ENCODE assay signal across 8 mouse cellular contexts in genomic region chr10:53750275-53750954, GRCm38 (mm10). TPM values are rescaled to one million over a fixed set of nuclear protein-coding genes. Genes with fewer than 3 reads are reported as not detected.
DNase-seq lines count a peak whose midpoint lies in the region; ATAC-seq and TF ChIP-seq lines count a peak whose summit lies in the region.

No protein-coding gene starts in this region.

- H3K27ac ChIP-seq in layer of hippocampus, adult 2 months: peak overlapping the region; percentile 82
- no peak overlapping the region for H3K27ac ChIP-seq in embryonic facial prominence, embryonic 15.5 days (replicated peaks)
- H3K27ac ChIP-seq in hindbrain, embryonic 16.5 days (ENCODE audit: low read depth, low read length): peak overlapping the region; percentile 86; the same call in 1 of the 2 replicates
- H3K27ac ChIP-seq in liver, embryonic 12.5 days: no peak overlapping the region

- H3K36me3 ChIP-seq in embryonic facial prominence, embryonic 15.5 days: no peaks in the 10 kb centered on the region
- no peaks in the 10 kb centered on the region for H3K36me3 ChIP-seq in hindbrain, embryonic 16.5 days (ENCODE audit: control insufficient read depth, insufficient read depth, low read length)
- no peaks in the 10 kb centered on the region for H3K36me3 ChIP-seq in liver, embryonic 12.5 days

- H3K4me2 ChIP-seq in embryonic facial prominence, embryonic 15.5 days (replicated peaks): peak overlapping the region; percentile 87
- H3K4me2 ChIP-seq in hindbrain, embryonic 16.5 days (ENCODE audit: low read length): peak overlapping the region; percentile 71
- H3K4me2 ChIP-seq in liver, embryonic 12.5 days: peak overlapping the region; percentile 79

- H3K27me3 ChIP-seq in embryonic facial prominence, embryonic 15.5 days: no peaks in the 10 kb centered on the region
- H3K27me3 ChIP-seq in hindbrain, embryonic 16.5 days (replicated peaks; ENCODE audit: control insufficient read depth, insufficient read depth, low read length): no peaks in the 10 kb centered on the region
- peaks cover 44% of the 10 kb centered on the region for H3K27me3 ChIP-seq in liver, embryonic 12.5 days (replicated peaks)

- ATAC-seq in embryonic facial prominence, embryonic 15.5 days (ENCODE audit: insufficient number of reproducible peaks, low FRiP score, low TSS enrichment, low read depth): peak; percentile 32
- peak; percentile 67 for ATAC-seq in hindbrain, embryonic 16.5 days
- no peak for ATAC-seq in liver, embryonic 12.5 days
- no peak for ATAC-seq in inflammation-experienced regulatory T-cells, adult 6 months

- 4% methylated on average over 39 of the region's 39 CpGs for WGBS in embryonic facial prominence, embryonic 15.5 days
- 7% methylated on average over 39 of the region's 39 CpGs for WGBS in hindbrain, embryonic 16.5 days
- WGBS in liver, embryonic 12.5 days (ENCODE audit: insufficient replicate concordance): 10% methylated on average over 39 of the region's 39 CpGs

- peak overlapping the region; percentile 57 for H3K9ac ChIP-seq in embryonic facial prominence, embryonic 15.5 days
- peak overlapping the region; percentile 86 for H3K9ac ChIP-seq in hindbrain, embryonic 16.5 days (ENCODE audit: low read depth, low read length)
- peak overlapping the region; percentile 37 for H3K9ac ChIP-seq in liver, embryonic 12.5 days

- peaks cover 4% of the 10 kb centered on the region; the same call in 1 of the 2 replicates for H3K4me1 ChIP-seq in embryonic facial prominence, embryonic 15.5 days
- peaks cover 13% of the 10 kb centered on the region for H3K4me1 ChIP-seq in hindbrain, embryonic 16.5 days (ENCODE audit: control insufficient read depth, insufficient read depth, low read depth, low read length)
- H3K4me1 ChIP-seq in liver, embryonic 12.5 days: 0 out of 2 replicates have a peak, but pooled peaks cover 4% of the 10 kb centered on the region

- peak overlapping the region; percentile 83 for H3K4me3 ChIP-seq in layer of hippocampus, adult 2 months
- H3K4me3 ChIP-seq in embryonic facial prominence, embryonic 15.5 days (replicated peaks): peak overlapping the region; percentile 74
- peak overlapping the region; percentile 86 for H3K4me3 ChIP-seq in hindbrain, embryonic 16.5 days (ENCODE audit: low read length)
- H3K4me3 ChIP-seq in liver, embryonic 12.5 days: peak overlapping the region; percentile 60

- no peaks in the 10 kb centered on the region for H3K9me3 ChIP-seq in embryonic facial prominence, embryonic 15.5 days (replicated peaks)
- no peaks in the 10 kb centered on the region for H3K9me3 ChIP-seq in hindbrain, embryonic 16.5 days (ENCODE audit: control insufficient read depth, low read length)
- 0 out of 2 replicates have a peak, but pooled peaks cover 4% of the 10 kb centered on the region for H3K9me3 ChIP-seq in liver, embryonic 12.5 days (replicated peaks)

- TF ChIP-seq CTCF in layer of hippocampus, adult 2 months (conservative IDR thresholded peaks at IDR 0.05): no peak

- DNase-seq in layer of hippocampus, adult 2 months (ENCODE audit: low spot score in 2 of 2): no peak
- no peak for DNase-seq in layer of hippocampus, adult 9-10 months (ENCODE audit: low spot score)
- peak; percentile 7 for DNase-seq in WW6 (ENCODE audit: low read depth, low spot score)
- peak; percentile 41 to 58 for DNase-seq in right cerebral cortex, postnatal 10 days (ENCODE audit: low spot score in 2 of 2)

RNA-seq across cellular contexts. Expression of gene Fam184a, which starts 0.5 kb away (rescaled TPM):
- 10 to 100 TPM; 26.6 to 32.8 TPM for total RNA-seq in layer of hippocampus, adult 2 months (2021)
- 5.3 and 5.5 TPM in 2 replicates for polyA plus RNA-seq in embryonic facial prominence, embryonic 15.5 days (2015; fragmentation: Nextera tagmentation; extraction: Ambion mirVana)
- polyA plus RNA-seq in hindbrain, embryonic 16.5 days (2015; fragmentation: Nextera tagmentation; extraction: Ambion mirVana): 13.3 and 14.5 TPM in 2 replicates
- 0.67 and 0.82 TPM in 2 replicates for polyA plus RNA-seq in liver, embryonic 12.5 days (2016; fragmentation: Nextera tagmentation; extraction: Ambion mirVana)
- polyA plus RNA-seq in inflammation-experienced regulatory T-cells, adult 6 months (2017; shearing (Covaris generic)): not detected

Comparison
In these comparisons a context has a peak if more than half of its experiments do, and no peak if none do; other contexts are left out.
1. DNase-seq: peak in WW6 (single experiment) and right cerebral cortex, postnatal 10 days (2 of 2); none in layer of hippocampus, adult 2 months (0 of 2) and layer of hippocampus, adult 9-10 months (single experiment).
2. H3K27ac ChIP-seq: peak in layer of hippocampus, adult 2 months (single experiment) and hindbrain, embryonic 16.5 days (single experiment); none in embryonic facial prominence, embryonic 15.5 days (single experiment) and liver, embryonic 12.5 days (single experiment).
3. ATAC-seq: peak in embryonic facial prominence, embryonic 15.5 days (single experiment) and hindbrain, embryonic 16.5 days (single experiment); none in liver, embryonic 12.5 days (single experiment) and inflammation-experienced regulatory T-cells, adult 6 months (single experiment).
4. Peak in every context shown above with its lines, with median percentiles within 50 percentile points of each other: H3K4me3 ChIP-seq, H3K4me2 ChIP-seq and H3K9ac ChIP-seq.